Mouse (Mus musculus) forebrain, embryonic 12.5 days (tissue): ENCODE data around the gene Efcc1. TPM values are rescaled to one million over a fixed set of nuclear protein-coding genes. Genes with fewer than 3 reads are reported as not detected.

Source experiments
- ATAC-seq: fragments of 200-750 bp; cut with Nextera tagmentation; 2 replicates; pipeline ENCODE4 v1.8.0; 2017; ENCODE audit warnings: moderate TSS enrichment; ENCODE audit not compliant: low FRiP score
- H3K27ac ChIP-seq: fragments of 300-500 bp; sonication (generic); 2 replicates; pipeline ENCODE4 v1.5.1; 2016; ENCODE audit warnings: mild to moderate bottlenecking
- H3K27me3 ChIP-seq: fragments of 300-500 bp; sonication (generic); 2 replicates; pipeline ENCODE4 v1.6.1; 2016; ENCODE audit warnings: mild to moderate bottlenecking
- H3K36me3 ChIP-seq: fragments of 300-500 bp; sonication (generic); replicated peaks from 2 replicates; pipeline ENCODE4 v1.6.1; 2016; ENCODE audit warnings: mild to moderate bottlenecking
- H3K4me1 ChIP-seq: fragments of 300-500 bp; sonication (generic); 2 replicates; pipeline ENCODE4 v1.6.1; 2016
- H3K4me2 ChIP-seq: fragments of 300-500 bp; sonication (generic); 2 replicates; pipeline ENCODE4 v1.6.1; 2016; ENCODE audit warnings: mild to moderate bottlenecking, moderate library complexity
- H3K4me3 ChIP-seq: fragments of 300-500 bp; sonication (generic); replicated peaks from 2 replicates; pipeline ENCODE4 v1.5.1; 2016; ENCODE audit warnings: mild to moderate bottlenecking
- H3K9ac ChIP-seq: fragments of 300-500 bp; sonication (generic); 2 replicates; pipeline ENCODE4 v1.6.1; 2016; ENCODE audit warnings: mild to moderate bottlenecking
- H3K9me3 ChIP-seq: fragments of 300-500 bp; sonication (generic); 2 replicates; pipeline ENCODE4 v1.6.1; 2016
- WGBS: fragments of 180-500 bp; shearing (Covaris S2); methylation state at CpG from one replicate; pipeline ENCODE4 v1.1.7; 2016; 5-methylcytosine and 5-hydroxymethylcytosine counted together
- polyA plus RNA-seq: library from polyadenylated mRNA; unstranded; fragments of >200 nt; fragmentation: Nextera tagmentation; extraction: Ambion mirVana; gene quantifications from 2 replicates; pipeline ENCODE4 v1.2.1, GENCODE M21; 2016

Gene Efcc1
- 1.6 and 2.0 TPM in 2 replicates for polyA plus RNA-seq

DNA sequence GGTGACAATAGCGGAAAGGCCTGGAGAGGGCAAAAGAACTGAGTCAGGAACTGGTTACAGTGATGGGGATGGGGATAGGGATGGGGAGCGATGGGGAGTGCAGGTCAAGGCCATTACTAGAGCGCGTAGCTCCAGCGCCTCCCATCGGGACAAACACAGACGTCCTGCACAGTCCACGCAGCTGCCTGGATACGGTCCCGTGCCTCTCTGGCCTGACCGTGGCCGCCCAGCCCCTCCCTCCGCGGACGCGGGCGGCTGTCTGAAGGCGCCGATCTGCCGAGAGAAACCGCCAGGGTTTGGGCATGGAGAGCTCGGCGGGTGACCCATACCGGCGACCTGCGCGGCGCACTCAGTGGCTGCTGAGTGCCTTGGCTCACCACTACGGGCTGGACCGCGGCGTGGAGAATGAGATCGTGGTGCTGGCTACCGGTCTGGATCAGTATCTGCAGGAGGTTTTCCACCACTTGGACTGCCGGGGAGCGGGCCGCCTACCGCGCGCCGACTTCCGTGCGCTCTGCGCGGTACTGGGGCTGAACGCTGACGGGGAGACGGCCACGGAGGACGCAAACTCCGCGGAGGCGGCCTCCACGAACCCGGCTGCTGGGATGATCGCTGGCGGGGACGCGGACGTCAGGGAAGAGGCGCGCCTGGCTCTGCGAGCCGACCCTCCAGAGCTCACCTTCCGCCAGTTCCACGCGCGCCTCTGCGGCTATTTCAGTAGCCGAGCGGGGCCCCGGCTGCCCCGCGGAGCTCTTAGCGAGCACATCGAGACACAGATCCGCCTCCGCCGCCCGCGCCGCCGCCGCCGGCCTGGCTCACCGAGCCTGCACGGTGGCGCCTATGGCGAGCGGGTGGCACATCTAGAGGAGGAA is at the start of gene Efcc1:
TSS of gene Efcc1 (plus strand) at position 279 of the 872 bp plus-strand sequence.
- Histone ChIP-seq H3K4me1 (peaks cover 42% of the 10 kb centered on the region), H3K36me3 (no peaks in the 10 kb centered on the region), H3K27ac (no peak within 1 kb of the TSS), H3K9me3 (no peaks in the 10 kb centered on the region), H3K4me2 (peak within 1 kb of the TSS; percentile 93), H3K4me3 (peak within 1 kb of the TSS; percentile 58), H3K27me3 (peaks cover 69% of the 10 kb centered on the region), H3K9ac (peak within 1 kb of the TSS; percentile 54)
- under 1% methylated on average over 89 of the region's 90 CpGs for WGBS
- ATAC-seq, result peak; percentile 67

DNA sequence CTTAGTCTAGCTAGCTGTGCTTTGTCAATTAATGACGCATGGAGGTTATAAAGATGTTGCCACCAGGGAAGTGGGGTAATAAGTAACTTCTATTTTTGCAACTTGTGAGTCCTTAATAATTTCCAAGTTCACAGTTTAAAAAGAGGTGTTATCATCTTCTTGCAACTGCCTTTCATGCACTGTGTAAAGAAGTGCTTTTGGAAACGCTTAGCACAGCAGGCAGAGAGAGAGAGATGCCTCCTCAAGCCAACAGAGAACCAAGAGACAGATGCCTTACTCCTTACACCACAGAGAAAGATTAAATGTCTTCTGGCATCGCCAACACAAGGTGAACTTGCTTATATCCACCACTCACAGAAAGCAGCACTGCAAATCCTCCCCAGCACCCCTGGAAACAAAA is 34.7 kb upstream of the Efcc1 start:
- H3K9me3 ChIP-seq, result no peaks in the 10 kb centered on the region
- no peak overlapping the region for H3K9ac ChIP-seq
- WGBS, result 78% methylated on average over 3 of the region's 3 CpGs

DNA sequence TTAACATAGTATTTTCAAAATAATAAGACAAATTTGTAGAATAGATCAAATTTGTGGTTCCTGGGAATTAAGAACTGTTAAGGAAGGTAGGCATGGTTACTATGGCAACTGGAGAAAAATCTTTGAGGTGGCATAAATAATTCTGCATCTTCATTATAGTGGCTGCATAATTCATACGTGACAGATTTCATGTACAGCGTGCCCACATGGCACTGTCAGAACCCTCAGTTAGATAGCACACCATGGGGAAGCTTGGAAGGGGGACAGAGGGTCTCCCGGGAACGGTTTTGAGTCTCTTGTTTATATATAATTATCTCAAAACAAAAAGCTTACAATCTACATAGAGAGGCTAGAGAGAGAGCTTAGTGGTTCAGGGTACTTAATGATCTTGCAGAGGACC is 34.1 kb upstream of the Efcc1 start:
- Histone ChIP-seq H3K9me3 (no peaks in the 10 kb centered on the region), H3K4me2 (no peak overlapping the region), H3K4me1 (no peaks in the 10 kb centered on the region), H3K4me3 (no peak overlapping the region), H3K9ac (no peak overlapping the region), H3K27ac (no peak overlapping the region), H3K27me3 (no peaks in the 10 kb centered on the region), H3K36me3 (no peaks in the 10 kb centered on the region)
- no peak for ATAC-seq
- 85% methylated on average over 4 of the region's 4 CpGs for WGBS

More for the DNA sequence above, 34.7 kb upstream of the Efcc1 start:
- Histone ChIP-seq H3K27me3 (no peaks in the 10 kb centered on the region), H3K4me3 (no peak overlapping the region), H3K4me1 (no peaks in the 10 kb centered on the region), H3K4me2 (no peak overlapping the region), H3K27ac (no peak overlapping the region), H3K36me3 (no peaks in the 10 kb centered on the region)
- no peak for ATAC-seq

DNA sequence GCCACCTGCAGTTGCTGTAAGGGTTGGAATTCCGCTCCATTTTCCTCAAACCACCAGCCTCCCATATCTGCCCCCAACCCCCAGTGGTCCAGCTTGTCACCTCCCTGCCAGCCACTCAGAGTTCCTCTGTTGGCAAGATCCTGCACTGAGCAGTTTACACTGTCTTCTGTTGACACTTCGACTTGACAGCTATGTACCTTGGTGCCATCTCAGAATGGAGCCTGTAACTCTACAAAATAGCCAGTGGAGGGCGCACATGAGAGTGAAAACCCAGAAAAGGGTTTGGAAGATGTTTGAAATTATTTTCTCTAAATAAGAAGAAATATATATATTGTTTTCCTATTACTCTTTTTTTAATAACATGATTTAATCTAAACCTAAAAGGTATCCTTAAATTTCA is 24.4 kb upstream of the Efcc1 start:
- Histone ChIP-seq H3K4me2 (no peak overlapping the region), H3K36me3 (no peaks in the 10 kb centered on the region), H3K9ac (no peak overlapping the region), H3K4me3 (no peak overlapping the region), H3K27me3 (no peaks in the 10 kb centered on the region), H3K27ac (no peak overlapping the region), H3K9me3 (no peaks in the 10 kb centered on the region), H3K4me1 (no peaks in the 10 kb centered on the region)
- no peak for ATAC-seq
- WGBS, result 43% methylated on average over 3 of the region's 3 CpGs

DNA sequence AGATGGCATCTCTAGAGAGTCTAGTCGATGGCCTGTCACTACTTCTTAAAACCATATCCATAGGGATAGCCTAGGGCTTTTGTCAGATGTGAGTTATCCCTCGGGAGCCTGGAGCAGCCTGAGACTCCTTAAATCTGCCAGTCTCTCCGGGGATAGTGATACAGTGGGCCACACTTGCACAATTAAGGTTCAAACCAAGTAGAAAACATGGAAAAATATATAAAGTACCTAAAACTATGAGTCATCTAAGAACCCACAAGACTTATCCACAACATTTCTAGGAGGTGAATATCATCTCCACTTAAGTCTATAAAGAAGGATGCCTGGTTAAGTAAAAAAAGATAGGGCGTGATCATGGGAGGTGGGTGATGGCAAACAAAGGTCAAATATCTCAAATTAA is 18.4 kb upstream of the Efcc1 start:
- WGBS, result 85% methylated on average over 4 of the region's 4 CpGs
- Histone ChIP-seq H3K27me3 (0 out of 2 replicates have a peak, but pooled peaks cover 4% of the 10 kb centered on the region), H3K4me1 (no peaks in the 10 kb centered on the region), H3K27ac (no peak overlapping the region), H3K4me3 (no peak overlapping the region), H3K9ac (no peak overlapping the region), H3K4me2 (no peak overlapping the region), H3K9me3 (no peaks in the 10 kb centered on the region), H3K36me3 (no peaks in the 10 kb centered on the region)
- no peak for ATAC-seq

DNA sequence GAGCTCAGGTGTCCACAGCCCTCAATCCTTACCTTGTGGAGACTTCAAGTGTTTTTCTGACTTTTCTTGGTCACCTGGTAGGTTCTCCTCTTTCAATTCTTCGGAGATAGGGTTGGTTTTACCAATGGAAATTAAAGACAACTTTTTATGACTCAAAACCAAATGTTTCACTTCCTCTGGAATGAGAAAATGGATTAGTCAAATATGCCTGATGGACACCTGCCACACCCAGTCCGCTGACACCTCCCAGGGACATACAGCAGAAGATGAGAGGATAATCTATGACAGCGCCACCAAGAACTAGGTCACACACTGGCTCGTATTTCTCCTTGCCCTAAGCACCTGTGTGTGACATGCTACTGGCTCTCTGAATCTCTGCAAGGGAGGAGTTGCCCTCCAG is 16.6 kb upstream of the Efcc1 start:
- Histone ChIP-seq H3K4me1 (no peaks in the 10 kb centered on the region), H3K27ac (no peak overlapping the region), H3K9me3 (no peaks in the 10 kb centered on the region), H3K27me3 (0 out of 2 replicates have a peak, but pooled peaks cover 4% of the 10 kb centered on the region), H3K9ac (no peak overlapping the region), H3K4me2 (no peak overlapping the region), H3K4me3 (no peak overlapping the region), H3K36me3 (no peaks in the 10 kb centered on the region)
- ATAC-seq, result no peak
- 84% methylated on average over 4 of the region's 4 CpGs for WGBS

DNA sequence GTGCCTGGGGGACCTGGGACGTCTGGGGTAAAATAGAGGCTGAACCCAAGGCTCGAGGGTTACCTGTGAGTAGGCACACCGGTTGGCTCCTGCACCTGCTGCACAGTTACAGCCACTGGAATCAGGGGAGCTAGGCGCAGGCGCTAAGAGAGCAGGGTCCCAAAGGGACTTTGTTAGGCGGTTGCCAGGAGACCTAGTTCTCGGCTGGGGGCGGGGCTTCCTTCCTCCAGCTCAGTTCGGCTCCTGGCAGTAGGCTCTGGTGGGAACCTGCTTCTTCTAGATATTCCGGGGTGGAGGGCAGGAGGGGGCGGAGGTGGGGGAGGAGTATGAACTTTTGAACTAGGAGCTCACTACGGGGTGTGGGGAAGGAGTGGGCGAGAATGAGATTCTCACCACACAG is 8.0 kb upstream of the Efcc1 start:
- Histone ChIP-seq H3K27me3 (0 out of 2 replicates have a peak, but pooled peaks cover 4% of the 10 kb centered on the region), H3K4me1 (peaks cover 19% of the 10 kb centered on the region), H3K9ac (no peak overlapping the region), H3K9me3 (no peaks in the 10 kb centered on the region), H3K36me3 (no peaks in the 10 kb centered on the region), H3K4me3 (no peak overlapping the region), H3K4me2 (no peak overlapping the region), H3K27ac (no peak overlapping the region)
- WGBS, result 7% methylated on average over 13 of the region's 13 CpGs
- ATAC-seq, result peak; percentile 78

DNA sequence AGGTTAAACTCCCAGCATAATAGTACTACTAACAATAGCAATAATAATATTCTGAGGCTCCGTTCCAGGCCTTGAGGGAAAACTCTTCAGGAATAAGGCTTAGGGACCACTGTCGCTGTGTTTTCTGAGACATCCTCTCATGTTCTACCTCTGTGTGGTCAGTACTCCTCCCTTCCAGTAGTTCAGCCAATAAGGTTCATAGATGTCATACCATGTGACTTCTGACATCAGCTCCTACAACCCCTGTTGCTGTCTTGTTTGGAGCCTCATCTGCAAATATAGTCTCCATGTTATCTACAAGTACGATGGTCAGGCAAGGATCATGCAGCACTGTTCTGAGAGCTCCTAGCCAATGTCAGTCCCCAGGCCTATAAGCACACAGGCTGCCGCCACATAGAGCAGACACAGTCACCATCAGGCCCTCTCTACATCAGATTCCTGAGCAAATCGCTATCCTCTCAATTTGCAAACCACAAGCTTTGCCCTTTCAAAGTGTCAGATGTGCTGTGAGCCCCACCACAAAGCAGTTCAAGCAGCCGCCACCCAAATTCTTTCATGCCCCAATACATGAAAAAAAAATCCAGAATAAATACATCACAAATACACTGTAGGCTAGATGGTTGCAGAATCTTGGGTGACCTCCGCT is 5.3 kb upstream of the Efcc1 start:
- no peak overlapping the region for H3K27ac ChIP-seq
- peaks cover 23% of the 10 kb centered on the region for H3K4me1 ChIP-seq
- no peaks in the 10 kb centered on the region for H3K9me3 ChIP-seq
- 74% methylated on average over 7 of the region's 7 CpGs for WGBS
- H3K9ac ChIP-seq, result no peak overlapping the region
- H3K4me3 ChIP-seq, result no peak overlapping the region
- no peaks in the 10 kb centered on the region for H3K36me3 ChIP-seq
- ATAC-seq, result no peak
- no peak overlapping the region for H3K4me2 ChIP-seq
- peaks cover 22% of the 10 kb centered on the region for H3K27me3 ChIP-seq

DNA sequence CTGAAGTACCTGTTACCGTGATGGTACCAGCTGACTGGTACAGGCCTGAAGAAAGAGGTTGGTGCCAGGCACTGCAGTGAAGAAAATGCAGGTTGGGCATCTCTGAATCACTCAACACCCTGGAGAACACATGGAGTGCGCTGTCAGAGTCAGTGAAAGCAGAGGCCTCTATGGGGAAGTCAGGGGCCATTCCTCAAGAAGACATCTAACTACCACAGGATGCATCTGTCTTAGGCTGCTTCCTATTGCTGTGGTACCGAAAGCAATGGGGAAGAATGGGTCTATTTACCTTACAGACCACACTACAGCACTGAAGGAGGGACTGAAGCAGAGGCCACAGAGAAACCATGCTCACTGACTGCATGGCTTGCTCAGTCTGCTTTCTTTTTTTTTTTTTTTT is 2.6 kb upstream of the Efcc1 start:
- Histone ChIP-seq H3K27ac (no peak overlapping the region), H3K27me3 (peaks cover 45% of the 10 kb centered on the region), H3K9ac (no peak overlapping the region), H3K9me3 (no peaks in the 10 kb centered on the region), H3K4me3 (no peak overlapping the region), H3K4me2 (no peak overlapping the region), H3K36me3 (no peaks in the 10 kb centered on the region), H3K4me1 (peaks cover 40% of the 10 kb centered on the region)
- no peak for ATAC-seq
- 73% methylated on average over 3 of the region's 3 CpGs for WGBS

DNA sequence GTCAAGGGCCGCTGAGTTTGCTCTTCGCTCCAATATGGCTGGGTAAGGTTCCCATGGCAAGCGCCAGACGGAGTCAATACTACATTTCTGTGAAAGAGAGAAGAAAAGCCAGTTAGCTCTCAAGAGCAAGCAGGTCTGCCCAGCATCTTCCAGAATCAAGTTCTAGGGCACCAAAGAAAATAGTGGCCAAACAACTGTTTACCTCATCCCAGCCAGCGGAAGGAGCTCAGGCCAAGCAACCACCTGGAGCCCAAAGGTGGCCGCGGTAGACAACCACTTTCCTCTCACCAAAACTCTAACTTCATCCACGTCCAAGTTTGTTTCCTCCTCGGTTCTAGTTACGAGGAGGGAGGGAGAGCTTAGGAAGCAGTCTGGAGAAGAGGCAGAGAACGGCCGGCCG is 528 bp upstream of the Efcc1 start:
- ATAC-seq, result no peak
- Histone ChIP-seq H3K4me2 (peak overlapping the region; percentile 93), H3K4me1 (peaks cover 47% of the 10 kb centered on the region), H3K9ac (0 out of 2 replicates have a peak overlapping the region, but pooled peaks have one; percentile 54), H3K27ac (no peak overlapping the region), H3K4me3 (peak overlapping the region; percentile 58), H3K9me3 (no peaks in the 10 kb centered on the region), H3K27me3 (peaks cover 65% of the 10 kb centered on the region), H3K36me3 (no peaks in the 10 kb centered on the region)
- WGBS, result 13% methylated on average over 13 of the region's 13 CpGs

DNA sequence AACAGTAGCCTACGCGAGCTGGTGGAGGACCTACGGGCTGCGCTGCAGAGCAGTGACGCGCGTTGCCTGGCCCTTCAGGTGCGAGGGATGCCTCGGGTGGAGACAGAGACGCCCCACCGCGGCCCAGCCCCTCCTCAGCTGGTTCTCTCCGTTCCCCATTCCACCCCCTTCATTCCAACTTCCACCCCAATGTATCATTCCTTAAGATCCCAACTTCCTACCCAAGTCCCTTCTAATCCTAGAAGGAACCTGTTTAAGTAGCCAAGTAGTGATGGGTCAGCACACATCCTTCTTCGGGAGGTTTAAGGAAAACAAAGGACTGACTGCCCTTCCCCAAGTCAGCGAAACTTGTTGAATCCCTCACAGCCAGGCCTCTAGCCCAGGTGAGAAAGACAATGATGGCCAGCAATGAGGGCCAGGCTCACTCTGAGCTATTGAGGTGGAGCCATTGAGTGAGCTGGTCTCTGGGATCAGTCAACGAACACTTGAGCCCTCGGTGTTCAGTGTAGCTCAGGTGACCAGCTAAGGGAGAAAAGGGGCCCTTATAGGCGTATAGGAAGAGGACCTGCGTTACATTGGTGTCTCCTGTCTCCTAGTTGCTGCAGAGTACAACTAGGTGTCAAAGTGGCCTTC is 910 bp downstream of the Efcc1 start:
- H3K36me3 ChIP-seq, result no peaks in the 10 kb centered on the region
- no peaks in the 10 kb centered on the region for H3K9me3 ChIP-seq
- peak overlapping the region; percentile 58 for H3K4me3 ChIP-seq
- peaks cover 72% of the 10 kb centered on the region for H3K27me3 ChIP-seq
- H3K27ac ChIP-seq, result no peak overlapping the region
- peaks cover 38% of the 10 kb centered on the region for H3K4me1 ChIP-seq
- ATAC-seq, result no peak
- peak overlapping the region; percentile 93 for H3K4me2 ChIP-seq
- 2% methylated on average over 19 of the region's 19 CpGs for WGBS
- peak overlapping the region; percentile 54 for H3K9ac ChIP-seq
